Mouse (Mus musculus) c-Kit-positive CD71-positive TER-119-negative erythroid progenitor cells, embryonic 14.5 days (primary cell): Measurements from ENCODE around the gene Hormad2.

Source experiments
- DNase-seq: peaks from one replicate; pipeline ENCODE4 v3.0.0-alpha.2; 2013; ENCODE audit warnings: low read depth

Gene Hormad2

DNA sequence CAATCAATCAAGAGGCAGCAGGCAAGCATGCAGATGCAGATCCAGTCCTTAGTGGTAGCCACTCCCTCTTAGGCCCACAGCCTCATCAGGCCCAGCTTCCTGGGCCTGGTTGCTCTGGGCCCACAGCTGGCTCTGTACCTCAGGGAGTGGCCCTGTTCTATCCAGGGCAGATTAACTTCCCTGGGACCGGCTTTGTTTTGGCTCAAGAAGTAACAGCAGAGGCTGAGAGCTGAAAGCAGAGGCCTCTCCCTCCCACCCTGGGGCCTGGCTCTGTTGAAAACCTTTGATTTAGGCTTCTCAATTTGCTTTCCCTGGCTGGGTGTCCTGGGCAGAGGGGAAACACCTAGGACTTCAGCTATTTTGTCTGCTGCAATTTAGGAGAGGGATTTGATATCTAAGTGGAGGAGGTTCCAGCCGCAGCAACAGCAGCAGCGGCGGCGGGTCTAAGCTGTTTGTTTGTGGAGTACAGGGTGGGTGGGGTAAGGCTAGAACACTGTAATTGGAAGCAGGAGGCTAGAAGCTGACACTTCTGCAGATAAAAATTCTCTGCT is 138.5 kb downstream of the Hormad2 start:
- no peak for DNase-seq

- no peak for DNase-seq
Observed at GRCm38 (mm10) chr11:4300683-4301082, 140.2 kb downstream of the Hormad2 start.

- no peak for DNase-seq
Observed at GRCm38 (mm10) chr11:4299735-4300474, 141.0 kb downstream of the Hormad2 start.

GRCm38 (mm10) chr11:4299191-4299590 is 141.7 kb downstream of the Hormad2 start:
- DNase-seq, result no peak

- DNase-seq, result no peak
Observed at GRCm38 (mm10) chr11:4298615-4299014, 142.3 kb downstream of the Hormad2 start.

GRCm38 (mm10) chr11:4297753-4298152 is 143.2 kb downstream of the Hormad2 start:
- no peak for DNase-seq

GRCm38 (mm10) chr11:4296610-4297275 is 144.2 kb downstream of the Hormad2 start:
- no peak for DNase-seq
